Mouse (Mus musculus) liver, embryonic 14.5 days (tissue): ENCODE measurements around the gene Trpc4.

Experiments
- CTCF ChIP-seq: IDR thresholded peaks from 2 replicates; pipeline ENCODE4 v1.5.1; 2016; ENCODE audit warnings: antibody characterized with exemption, low read depth, control low read depth
- EP300 ChIP-seq: IDR thresholded peaks from 2 replicates; pipeline ENCODE4 v1.6.1; 2016; ENCODE audit warnings: antibody characterized with exemption, low read depth

DNA sequence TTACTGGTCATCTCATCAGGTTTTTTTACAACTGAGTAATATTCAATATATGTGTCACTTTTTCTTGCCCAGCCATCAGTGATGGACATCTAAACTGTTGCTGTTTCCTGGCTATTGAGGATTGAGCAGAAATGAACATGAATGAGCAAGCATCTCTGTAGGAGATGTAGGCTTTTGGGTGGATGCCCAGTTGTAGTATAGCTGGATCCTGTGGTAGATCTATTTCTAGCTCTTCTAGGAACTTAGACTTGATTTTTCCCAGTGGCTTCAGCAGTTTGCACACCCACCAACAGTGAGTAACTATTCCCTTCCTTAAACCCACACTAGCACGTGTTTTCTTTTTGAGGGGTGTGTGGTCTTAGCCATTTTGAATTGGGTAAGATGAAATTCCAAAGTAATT, 87.3 kb downstream of the Trpc4 start:
- TF ChIP-seq EP300, result no peak
- TF ChIP-seq CTCF, result no peak
